Mouse (Mus musculus): ENCODE results near the gene Naglu.

GRCm38 (mm10) chr11:101065002-101065401, 4.8 kb upstream of the Naglu start:
- TF ChIP-seq CTCF (conservative IDR thresholded peaks at IDR 0.05; ENCODE audit: low read length): no peak
- TF ChIP-seq POU5F1 (IDR thresholded peaks at IDR 0.05; ENCODE audit: borderline replicate concordance, low read length): no peak
- no peak for TF ChIP-seq NANOG (IDR thresholded peaks at IDR 0.05; ENCODE audit: borderline replicate concordance, low read length)

All from E14TG2a.4 (cell line).